Mouse (Mus musculus) layer of hippocampus, adult 11-12 months (tissue): Measurements from ENCODE around the gene Cep295.
"Not testable (repeated sequence)": the region's sequence is repeated elsewhere in the genome, so short reads cannot be mapped to it uniquely, and the experiment has no call there.

Source experiments
- DNase-seq: peaks from one replicate; pipeline ENCODE4 v3.0.0; 2022; ENCODE audit warnings: low spot score

Gene Cep295

GRCm38 (mm10) chr9:15357484-15358275, at the start of gene Cep295:
TSS of gene Cep295 (minus strand) at chr9:15357788.
- DNase-seq, result peak; percentile 95

- DNase-seq, result no peak
These were observed 40.0 kb upstream of the Cep295 start for GRCm38 (mm10) chr9:15397591-15397990.

GRCm38 (mm10) chr9:15395353-15395942, 37.9 kb upstream of the Cep295 start:
- no peak for DNase-seq

GRCm38 (mm10) chr9:15387075-15387643, 29.6 kb upstream of the Cep295 start:
- DNase-seq, result peak; percentile 21

- no peak for DNase-seq
These were observed 26.7 kb upstream of the Cep295 start for GRCm38 (mm10) chr9:15384266-15384665.

- no peak for DNase-seq
These were observed 8.7 kb upstream of the Cep295 start for GRCm38 (mm10) chr9:15366260-15366659.

- no peak for DNase-seq
These were observed 8.3 kb upstream of the Cep295 start for GRCm38 (mm10) chr9:15365856-15366255.

GRCm38 (mm10) chr9:15364843-15365242, 7.3 kb upstream of the Cep295 start:
- no peak for DNase-seq

- no peak for DNase-seq
These were observed 588 bp downstream of the Cep295 start for GRCm38 (mm10) chr9:15356916-15357483.

GRCm38 (mm10) chr9:15349925-15350324, 7.7 kb downstream of the Cep295 start:
- DNase-seq, result no peak

GRCm38 (mm10) chr9:15337776-15338175, 19.8 kb downstream of the Cep295 start:
- no peak for DNase-seq

- no peak for DNase-seq
These were observed 39.3 kb downstream of the Cep295 start for GRCm38 (mm10) chr9:15318170-15318742.

- no peak for DNase-seq
These were observed 40.1 kb downstream of the Cep295 start for GRCm38 (mm10) chr9:15317223-15318169.

GRCm38 (mm10) chr9:15316296-15316695, 41.3 kb downstream of the Cep295 start:
- not testable (repeated sequence) for DNase-seq

- DNase-seq, result no peak
These were observed 43.0 kb downstream of the Cep295 start for GRCm38 (mm10) chr9:15314619-15315018.

GRCm38 (mm10) chr9:15313633-15314032, 44.0 kb downstream of the Cep295 start:
- no peak for DNase-seq

GRCm38 (mm10) chr9:15312054-15312735, 45.4 kb downstream of the Cep295 start:
- no peak for DNase-seq

- DNase-seq, result no peak
These were observed 47.4 kb downstream of the Cep295 start for GRCm38 (mm10) chr9:15310179-15310578.

- no peak for DNase-seq
These were observed 48.2 kb downstream of the Cep295 start for GRCm38 (mm10) chr9:15309425-15309824.

- DNase-seq, result no peak
These were observed 49.3 kb downstream of the Cep295 start for GRCm38 (mm10) chr9:15308254-15308653.

GRCm38 (mm10) chr9:15307257-15307656, 50.3 kb downstream of the Cep295 start:
- no peak for DNase-seq
